Mouse (Mus musculus) stomach, postnatal 0 days (tissue): ENCODE data around the gene Efr3b. TPM values are rescaled to one million over a fixed set of nuclear protein-coding genes. Genes with fewer than 3 reads are reported as not detected.

Experiments
- ATAC-seq: fragments of 200-750 bp; cut with Nextera tagmentation; 2 replicates; pipeline ENCODE4 v1.8.0; 2017; ENCODE audit not compliant: low FRiP score, low TSS enrichment
- DNase-seq: peaks from one replicate; pipeline ENCODE4 v3.0.0-alpha.2; 2016; ENCODE audit warnings: low spot score
- H3K27ac ChIP-seq: fragments of 300-500 bp; sonication (generic); replicated peaks from 2 replicates; pipeline ENCODE4 v1.5.1; 2014; ENCODE audit warnings: mild to moderate bottlenecking, control low read depth
- H3K27me3 ChIP-seq: fragments of 300-500 bp; sonication (generic); 2 replicates; pipeline ENCODE4 v1.6.1; 2014; ENCODE audit warnings: low read length; ENCODE audit not compliant: control insufficient read depth, insufficient read depth
- H3K36me3 ChIP-seq: fragments of 300-500 bp; sonication (generic); 2 replicates; pipeline ENCODE4 v1.6.1; 2014; ENCODE audit warnings: low read length, mixed read lengths; ENCODE audit not compliant: control insufficient read depth, insufficient read depth
- H3K4me1 ChIP-seq: fragments of 300-500 bp; sonication (generic); replicated peaks from 2 replicates; pipeline ENCODE4 v1.6.1; 2014; ENCODE audit warnings: antibody characterized with exemption; ENCODE audit not compliant: control insufficient read depth, insufficient read depth
- H3K4me2 ChIP-seq: fragments of 300-500 bp; sonication (generic); replicated peaks from 2 replicates; pipeline ENCODE4 v1.6.1; 2014; ENCODE audit warnings: low read depth, mild to moderate bottlenecking, control low read depth, moderate library complexity
- H3K4me3 ChIP-seq: fragments of 300-500 bp; sonication (generic); 2 replicates; pipeline ENCODE4 v1.5.1; 2014; ENCODE audit warnings: low read depth, low read length, control low read depth
- H3K9ac ChIP-seq: fragments of 300-500 bp; sonication (generic); 2 replicates; pipeline ENCODE4 v1.6.1; 2014; ENCODE audit warnings: mild to moderate bottlenecking, low read length, control low read depth, mixed read lengths
- H3K9me3 ChIP-seq: fragments of 300-500 bp; sonication (generic); 2 replicates; pipeline ENCODE4 v1.6.1; 2016; ENCODE audit warnings: low read length; ENCODE audit not compliant: control insufficient read depth
- CTCF ChIP-seq: IDR thresholded peaks from 2 replicates; pipeline ENCODE4 v1.5.1; 2016; ENCODE audit warnings: antibody characterized with exemption, low read depth, mild to moderate bottlenecking, moderate library complexity
- EP300 ChIP-seq: optimal IDR thresholded peaks from 2 replicates; pipeline ENCODE3; 2016; ENCODE audit warnings: antibody characterized with exemption
- WGBS: fragments of 180-500 bp; shearing (Covaris S2); extraction: QIAGEN DNeasy Blood & Tissue Kit; methylation state at CpG from one replicate; pipeline ENCODE4 v1.1.7; 2014; 5-methylcytosine and 5-hydroxymethylcytosine counted together
- polyA plus RNA-seq: library from polyadenylated mRNA; unstranded; fragments of >200 nt; fragmentation: Nextera tagmentation; extraction: Ambion mirVana; gene quantifications from 2 replicates; pipeline ENCODE4 v1.2.1, GENCODE M21; 2015

Efr3b gene
- polyA plus RNA-seq, 1 experiment from 2014 or later: 0.99 TPM

DNA sequence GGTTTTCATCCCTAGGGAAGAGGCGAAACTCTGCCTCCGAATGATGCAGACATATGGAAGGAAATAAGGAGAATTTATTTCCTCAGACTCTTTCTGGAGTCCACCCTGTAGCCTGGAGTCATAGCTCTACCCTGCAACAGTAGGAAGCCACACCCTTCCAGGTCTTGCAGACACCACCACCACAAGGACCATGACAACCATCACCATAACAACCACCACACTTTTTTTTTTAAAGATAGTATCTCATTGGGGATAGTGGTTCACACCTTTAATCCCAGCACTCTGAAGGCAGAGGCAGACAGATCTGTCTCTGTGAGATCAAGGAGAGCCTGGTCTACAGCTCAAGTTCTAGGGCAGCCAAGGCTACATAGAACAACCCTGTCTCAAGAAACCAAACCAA, 26.8 kb upstream of the Efr3b start:
- H3K27me3 ChIP-seq: no peaks in the 10 kb centered on the region
- no peaks in the 10 kb centered on the region for H3K4me1 ChIP-seq
- ATAC-seq (no peak), DNase-seq (no peak)
- whole genome bisulfite sequencing: 86% methylated on average over 2 of the region's 2 CpGs
- H3K9ac ChIP-seq: no peak overlapping the region
- H3K36me3 ChIP-seq: no peaks in the 10 kb centered on the region
- no peaks in the 10 kb centered on the region for H3K9me3 ChIP-seq
- TF ChIP-seq CTCF: no peak
- TF ChIP-seq EP300: no peak
- H3K27ac ChIP-seq: no peak overlapping the region
- no peak overlapping the region for H3K4me2 ChIP-seq
- no peak overlapping the region for H3K4me3 ChIP-seq

DNA sequence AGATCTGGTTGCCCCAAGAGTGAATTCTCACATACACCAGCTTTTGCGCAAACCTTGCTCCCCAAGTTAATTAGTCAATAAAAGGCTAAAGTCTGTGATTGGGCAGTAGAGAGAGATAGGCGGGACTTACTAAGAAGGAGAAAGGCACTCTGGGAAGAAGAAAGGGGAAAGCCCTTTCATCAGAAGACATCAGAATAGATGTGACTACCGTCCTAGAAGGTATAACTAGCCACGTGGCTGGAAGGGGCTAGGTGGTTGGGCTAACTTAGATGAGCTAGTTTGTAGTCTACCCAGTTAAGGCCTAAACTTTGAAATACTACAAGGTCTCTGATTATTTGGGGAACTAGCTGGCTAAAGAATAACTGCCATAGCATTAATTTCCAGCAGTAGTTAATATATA, 21.0 kb upstream of the Efr3b start:
- Histone ChIP-seq H3K27me3 (no peaks in the 10 kb centered on the region), H3K9me3 (no peaks in the 10 kb centered on the region), H3K4me2 (no peak overlapping the region), H3K4me3 (no peak overlapping the region), H3K4me1 (no peaks in the 10 kb centered on the region), H3K27ac (no peak overlapping the region), H3K36me3 (no peaks in the 10 kb centered on the region), H3K9ac (no peak overlapping the region)
- DNase-seq (no peak), ATAC-seq (no peak)
- no peak for TF ChIP-seq CTCF
- no peak for TF ChIP-seq EP300
- WGBS: 86% methylated on average over 4 of the region's 4 CpGs

DNA sequence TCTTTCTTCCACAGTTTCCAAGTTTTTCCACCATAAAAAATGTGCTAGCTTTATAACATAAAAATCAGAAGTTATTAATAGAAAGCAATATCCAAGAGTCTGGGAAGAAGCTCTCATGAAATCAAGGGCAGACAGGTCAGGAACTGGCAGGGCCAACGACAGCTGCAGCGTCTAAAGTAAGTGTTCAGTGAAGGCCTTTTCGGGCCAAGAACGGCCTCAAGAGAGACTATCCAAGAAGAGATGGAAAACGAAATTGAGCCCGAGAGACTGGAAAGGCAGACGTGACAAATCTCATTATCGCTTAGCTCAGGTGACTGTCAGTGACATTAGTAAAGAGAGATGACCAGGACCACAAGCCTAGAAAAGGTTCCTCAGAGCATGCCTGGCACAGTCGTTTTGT, 19.6 kb upstream of the Efr3b start:
- no peak for DNase-seq
- H3K36me3 ChIP-seq: no peaks in the 10 kb centered on the region
- no peaks in the 10 kb centered on the region for H3K27me3 ChIP-seq
- WGBS: 63% methylated on average over 9 of the region's 9 CpGs
- TF ChIP-seq EP300: no peak
- no peak for TF ChIP-seq CTCF
- H3K4me2 ChIP-seq: no peak overlapping the region
- no peak overlapping the region for H3K9ac ChIP-seq
- no peaks in the 10 kb centered on the region for H3K4me1 ChIP-seq
- no peaks in the 10 kb centered on the region for H3K9me3 ChIP-seq
- no peak overlapping the region for H3K27ac ChIP-seq
- no peak for ATAC-seq
- no peak overlapping the region for H3K4me3 ChIP-seq

DNA sequence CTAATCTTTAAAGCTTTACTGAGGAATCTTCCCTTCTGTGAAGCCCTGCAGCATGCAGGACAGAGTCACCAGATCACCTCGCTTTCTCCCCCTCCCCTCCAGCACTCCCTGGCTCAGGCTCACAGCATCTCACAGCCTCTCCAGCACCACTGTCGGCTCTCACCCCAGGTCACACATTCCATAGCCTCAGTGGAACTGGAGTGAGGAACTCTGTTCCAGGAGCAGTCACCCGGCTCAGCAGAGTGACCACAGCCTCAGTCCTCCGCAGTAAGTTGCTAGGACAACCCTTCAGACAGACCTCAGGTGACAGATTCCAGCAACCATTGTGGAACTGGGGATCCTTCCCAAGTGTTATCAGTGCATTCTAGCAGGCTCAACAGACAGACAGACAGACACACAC, 16.1 kb upstream of the Efr3b start:
- WGBS: 39% methylated on average over 4 of the region's 4 CpGs
- H3K9ac ChIP-seq: no peak overlapping the region
- no peak overlapping the region for H3K4me2 ChIP-seq
- H3K36me3 ChIP-seq: no peaks in the 10 kb centered on the region
- H3K4me1 ChIP-seq: no peaks in the 10 kb centered on the region
- H3K4me3 ChIP-seq: no peak overlapping the region
- no peaks in the 10 kb centered on the region for H3K9me3 ChIP-seq
- TF ChIP-seq EP300: no peak
- no peak for TF ChIP-seq CTCF
- H3K27ac ChIP-seq: no peak overlapping the region
- H3K27me3 ChIP-seq: no peaks in the 10 kb centered on the region
- ATAC-seq (no peak), DNase-seq (no peak)

DNA sequence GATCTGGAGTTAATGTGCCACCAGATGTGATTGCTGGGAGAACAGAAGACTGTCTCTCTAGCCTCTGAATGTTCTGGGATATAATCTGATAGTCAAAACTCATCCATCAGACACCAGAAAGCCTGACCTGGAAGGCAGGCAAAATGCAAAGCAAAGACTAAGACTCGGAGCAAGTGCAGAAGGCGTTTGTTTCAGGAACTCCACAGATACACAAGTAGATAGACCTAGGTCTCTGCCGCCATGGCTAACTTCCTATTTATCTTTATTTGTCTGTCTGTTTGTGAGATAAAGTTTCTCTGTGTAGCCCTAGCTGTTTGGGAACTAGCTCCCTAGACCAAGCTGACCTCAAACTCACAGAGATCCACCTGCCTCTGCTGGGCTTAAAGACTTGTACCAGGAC, 14.9 kb upstream of the Efr3b start:
- Histone ChIP-seq H3K9ac (no peak overlapping the region), H3K9me3 (no peaks in the 10 kb centered on the region), H3K4me2 (no peak overlapping the region), H3K27ac (no peak overlapping the region), H3K4me3 (no peak overlapping the region), H3K27me3 (no peaks in the 10 kb centered on the region), H3K36me3 (no peaks in the 10 kb centered on the region), H3K4me1 (no peaks in the 10 kb centered on the region)
- ATAC-seq (no peak), DNase-seq (no peak)
- 69% methylated on average over 3 of the region's 3 CpGs for WGBS
- no peak for TF ChIP-seq EP300
- no peak for TF ChIP-seq CTCF

DNA sequence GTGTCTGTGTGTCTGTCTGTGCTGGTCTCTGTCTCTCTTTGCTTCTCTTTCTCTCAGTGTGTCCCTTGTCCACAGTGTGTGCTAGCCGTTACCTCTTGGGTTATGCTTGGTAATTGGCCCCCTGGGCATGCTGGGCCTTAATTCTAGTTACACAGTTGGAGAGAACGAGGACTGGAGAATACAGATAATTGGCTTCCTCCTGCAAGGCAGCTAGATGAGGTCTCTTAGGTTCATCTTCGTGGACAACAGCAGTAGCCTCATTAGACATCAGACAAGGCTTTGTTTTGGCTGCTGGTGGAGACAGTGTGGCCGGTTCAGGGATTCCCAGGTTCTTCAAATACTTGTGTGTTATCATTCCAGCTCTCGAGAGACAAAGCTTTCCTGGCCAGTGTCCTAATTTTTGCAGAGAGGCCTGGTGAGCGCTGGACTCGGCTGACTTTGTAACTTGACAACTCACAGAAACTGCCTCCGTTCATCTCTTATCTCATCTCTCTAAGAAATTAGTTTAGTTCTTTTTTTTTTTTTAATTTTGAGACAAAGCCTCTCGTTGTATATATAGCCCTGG, 12.2 kb upstream of the Efr3b start:
- no peak overlapping the region for H3K4me2 ChIP-seq

More for the DNA sequence above, 12.2 kb upstream of the Efr3b start:
- TF ChIP-seq EP300: no peak
- no peak for TF ChIP-seq CTCF
- Histone ChIP-seq H3K4me1 (no peaks in the 10 kb centered on the region), H3K27ac (no peak overlapping the region), H3K9ac (no peak overlapping the region), H3K4me3 (no peak overlapping the region), H3K9me3 (no peaks in the 10 kb centered on the region), H3K36me3 (no peaks in the 10 kb centered on the region), H3K27me3 (no peaks in the 10 kb centered on the region)
- no peak for DNase-seq
- no peak for ATAC-seq
- 64% methylated on average over 9 of the region's 9 CpGs for WGBS
